Mouse (Mus musculus) embryonic facial prominence, embryonic 14.5 days (tissue): ENCODE results near the gene 2310057J18Rik. TPM values are rescaled to one million over a fixed set of nuclear protein-coding genes. Genes with fewer than 3 reads are reported as not detected.

ENCODE experiments used
- polyA plus RNA-seq: library from polyadenylated mRNA; unstranded; fragments of >200 nt; fragmentation: Nextera tagmentation; extraction: Ambion mirVana; gene quantifications from 2 replicates; pipeline ENCODE4 v1.2.1, GENCODE M21; 2014

Gene 2310057J18Rik
- polyA plus RNA-seq, 1 experiment from 2014 or later = not detected

Other genes starting within 250 kb of the 2310057J18Rik start
- 5.0 TPM in 2 replicates for gene Soga3, start 157.5 kb upstream of the 2310057J18Rik start, polyA plus RNA-seq
- 0.51 and 1.1 TPM in 2 replicates for gene Gm49353, start 212.7 kb upstream of the 2310057J18Rik start, polyA plus RNA-seq
- 1.9 and 2.2 TPM in 2 replicates for gene 9330159F19Rik, start 225.3 kb upstream of the 2310057J18Rik start, polyA plus RNA-seq